Mouse (Mus musculus) neural tube, embryonic 10.5 days (tissue): ENCODE data around the gene Tctex1d4.

Source experiments
- DNase-seq: peaks from one replicate; pipeline ENCODE4 v3.0.0-alpha.2; 2017; ENCODE audit warnings: low spot score; ENCODE audit errors: extremely low spot score

Gene Tctex1d4

DNA sequence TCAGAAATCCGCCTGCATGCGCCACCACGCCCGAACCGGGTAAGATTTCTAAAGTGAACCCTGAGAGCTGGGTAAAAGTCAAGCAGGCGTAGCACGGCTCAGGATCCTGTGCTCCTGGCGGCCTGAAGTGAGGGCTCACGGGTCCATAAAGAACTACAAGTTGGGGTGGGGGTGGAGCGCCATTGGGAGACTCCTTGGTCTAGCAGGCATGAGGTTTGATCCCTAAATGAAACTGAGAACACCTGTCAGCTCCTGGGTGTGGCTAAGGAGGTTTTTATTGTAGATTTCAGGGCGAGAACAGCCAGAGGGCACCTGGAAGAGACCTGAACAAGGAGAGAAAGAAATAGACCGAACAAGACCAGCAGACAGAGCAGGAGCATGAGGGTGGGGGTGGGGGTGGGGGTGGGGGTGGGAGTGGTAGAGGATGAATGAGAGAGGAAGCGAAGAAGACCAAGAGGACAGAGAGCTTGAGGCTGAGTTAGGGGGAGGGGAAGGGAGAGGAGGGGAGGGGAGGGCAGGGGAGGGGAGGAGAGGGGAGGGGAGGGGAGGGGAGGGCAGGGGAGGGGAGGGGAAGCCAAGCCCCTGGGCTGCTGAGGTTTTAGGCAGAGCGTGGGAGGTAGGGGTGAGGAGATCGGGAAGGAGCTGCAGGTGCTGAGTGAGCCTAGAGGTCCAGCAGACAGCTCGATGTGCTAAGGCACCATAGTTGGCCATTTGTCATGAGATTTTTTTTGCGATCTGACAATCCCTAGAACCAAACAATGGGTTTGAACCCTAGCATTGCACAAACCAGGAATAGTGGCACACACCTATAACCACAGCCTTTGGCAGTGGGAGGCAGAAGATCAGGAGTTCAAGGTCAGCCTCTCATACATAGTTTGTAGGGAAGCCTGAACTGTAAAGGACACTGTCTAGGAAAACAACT lies 12.0 kb downstream of the Tctex1d4 start:
- no peak for DNase-seq

DNA sequence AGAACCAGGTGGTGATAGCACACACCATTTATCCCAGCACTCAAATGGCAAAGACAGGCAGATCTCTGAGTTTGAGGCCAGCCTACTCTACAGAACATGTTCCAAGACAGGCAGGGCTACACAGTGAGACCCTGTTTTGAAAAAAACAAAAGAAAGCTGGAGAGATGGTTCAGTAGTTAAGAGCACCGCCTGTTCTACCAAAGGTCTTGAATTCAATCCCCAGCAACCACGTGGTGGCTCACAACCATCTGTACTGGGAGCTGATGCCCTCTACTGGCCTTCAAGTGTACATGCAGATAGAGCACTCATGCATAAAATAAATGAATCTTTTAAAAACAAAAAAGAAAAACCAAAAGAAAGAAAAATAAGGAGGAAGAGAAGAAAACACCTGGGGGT lies 12.6 kb downstream of the Tctex1d4 start:
- no peak for DNase-seq

DNA sequence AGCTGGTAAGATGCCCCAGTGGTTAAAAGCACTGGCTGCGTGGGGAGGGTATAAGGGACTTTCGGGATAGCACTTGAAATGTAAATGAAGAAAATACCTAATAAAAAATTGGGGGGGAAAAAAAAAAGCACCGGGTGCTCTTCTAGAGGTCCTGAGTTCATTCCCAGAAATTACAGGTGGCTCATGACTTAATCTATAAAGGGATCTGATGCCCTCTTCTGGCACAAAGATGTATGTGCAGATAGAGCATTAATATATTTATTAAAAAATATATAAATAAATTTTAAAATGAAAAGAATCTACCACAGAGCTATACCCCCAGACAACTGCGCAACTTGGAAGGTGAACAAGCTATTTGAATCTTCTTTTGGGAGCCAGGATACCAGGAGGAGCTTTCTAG lies 14.0 kb downstream of the Tctex1d4 start:
- no peak for DNase-seq

DNA sequence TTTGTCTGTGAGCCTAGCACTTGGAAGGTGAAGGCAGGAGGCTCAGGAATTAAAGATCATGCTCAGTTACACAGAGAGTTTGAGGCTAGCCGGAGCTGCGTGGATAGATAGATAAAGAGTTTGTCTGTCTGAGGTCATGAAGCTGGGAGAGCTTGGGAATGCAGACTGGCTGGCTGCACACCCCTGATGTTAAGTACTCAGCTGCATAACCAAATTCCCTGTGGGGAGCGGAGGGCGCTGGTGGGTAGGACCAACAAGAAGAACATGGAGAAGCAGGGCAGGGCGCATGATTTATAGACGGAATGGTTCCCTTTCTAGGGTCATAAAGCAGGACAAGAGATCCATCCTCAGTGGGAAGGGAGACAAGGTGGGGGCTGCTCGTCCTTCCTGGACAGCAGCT lies 16.4 kb downstream of the Tctex1d4 start:
- DNase-seq: no peak

- DNase-seq: no peak
Measured at GRCm38 (mm10) chr4:117145248-117145647, 18.7 kb downstream of the Tctex1d4 start.

GRCm38 (mm10) chr4:117146176-117146575 lies 19.6 kb downstream of the Tctex1d4 start:
- DNase-seq: peak; percentile 86

- no peak for DNase-seq
Measured at GRCm38 (mm10) chr4:117148047-117148713, 21.6 kb downstream of the Tctex1d4 start.

- no peak for DNase-seq
Measured at GRCm38 (mm10) chr4:117148815-117149214, 22.2 kb downstream of the Tctex1d4 start.

- peak; percentile 39 for DNase-seq
Measured at GRCm38 (mm10) chr4:117149291-117150211, 23.0 kb downstream of the Tctex1d4 start.

- no peak for DNase-seq
Measured at GRCm38 (mm10) chr4:117150212-117150733, 23.7 kb downstream of the Tctex1d4 start.

DNA sequence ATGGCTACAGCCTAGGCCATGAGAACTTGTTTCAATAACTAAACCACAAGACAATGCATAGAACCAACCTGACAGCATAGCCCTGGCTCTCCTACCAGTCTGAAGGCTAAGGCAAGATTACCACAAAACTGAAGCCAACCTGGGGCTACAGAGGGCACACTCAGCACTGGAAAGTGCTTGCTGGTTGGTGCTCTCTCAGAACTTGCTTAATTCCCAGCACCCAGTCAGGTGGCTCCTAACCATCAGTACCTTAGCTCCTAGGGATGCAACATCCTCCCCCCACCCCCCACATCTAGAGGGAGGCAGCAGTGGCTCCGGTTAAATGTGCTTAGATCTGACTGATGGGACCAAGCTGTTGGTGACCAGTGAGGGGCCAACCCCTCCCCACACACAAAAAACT lies 24.8 kb downstream of the Tctex1d4 start:
- DNase-seq: no peak

DNA sequence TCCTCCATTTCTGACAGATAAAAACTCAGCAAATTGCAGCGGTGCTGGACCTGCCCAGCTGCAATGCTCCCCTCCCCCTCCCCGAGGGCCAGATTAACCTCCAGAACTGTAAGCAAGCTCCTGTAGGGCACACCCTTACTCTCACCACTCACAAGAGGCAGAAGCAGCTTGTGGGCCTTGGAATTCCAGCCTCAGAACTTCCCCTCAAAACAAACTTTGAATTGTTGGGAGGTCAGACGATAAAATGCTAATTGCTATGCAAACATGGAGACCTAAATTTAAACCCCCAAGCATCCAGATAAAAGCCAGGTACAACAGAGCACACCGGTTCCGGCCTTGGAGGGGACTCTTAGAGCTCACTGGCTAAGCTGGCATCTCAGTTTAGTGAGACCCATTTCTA lies 26.1 kb downstream of the Tctex1d4 start:
- DNase-seq: no peak

GRCm38 (mm10) chr4:117155020-117155791 lies 28.6 kb downstream of the Tctex1d4 start:
- DNase-seq: no peak

- peak; percentile 92 for DNase-seq
Measured at GRCm38 (mm10) chr4:117155792-117156355, 29.3 kb downstream of the Tctex1d4 start, which contains the start of gene Rps8. Rps8 (minus strand) TSS chr4:117156243.

DNA sequence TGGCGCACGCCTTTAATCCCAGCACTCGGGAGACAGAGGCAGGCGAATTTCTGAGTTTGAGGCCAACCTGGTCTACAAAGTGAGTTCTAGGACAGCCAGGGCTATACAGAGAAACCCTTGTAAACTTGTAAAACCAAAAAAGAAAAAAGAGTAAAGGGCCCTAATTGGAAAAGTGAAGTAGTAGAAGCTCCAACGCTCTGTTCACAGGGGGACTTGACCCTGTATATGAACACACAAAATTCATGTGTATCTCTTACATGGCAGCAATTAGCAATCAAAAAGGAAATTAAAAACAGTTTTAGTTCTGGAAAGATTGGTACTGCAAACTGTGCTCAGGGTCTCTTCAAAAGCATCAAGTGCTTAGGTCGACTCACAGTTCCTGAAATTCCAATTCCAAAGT lies 29.8 kb downstream of the Tctex1d4 start:
- DNase-seq: no peak

- DNase-seq: no peak
Measured at GRCm38 (mm10) chr4:117159666-117160065, 33.1 kb downstream of the Tctex1d4 start.

- no peak for DNase-seq
Measured at GRCm38 (mm10) chr4:117161183-117161582, 34.6 kb downstream of the Tctex1d4 start.

- no peak for DNase-seq
Measured at GRCm38 (mm10) chr4:117169936-117170335, 43.3 kb downstream of the Tctex1d4 start.
